Mouse (Mus musculus) T-helper 2 cell (primary cell): ENCODE data around the gene Ostm1.

Experiments
- in situ Hi-C: fragments of 300-600 bp; cut with MboI, MseI; formaldehyde crosslinking; loops from one replicate; pipeline ENCODE4 v1.15.1; 2025; ENCODE audit warnings: high pct_unique_total_duplicates

The Ostm1 gene

DNA sequence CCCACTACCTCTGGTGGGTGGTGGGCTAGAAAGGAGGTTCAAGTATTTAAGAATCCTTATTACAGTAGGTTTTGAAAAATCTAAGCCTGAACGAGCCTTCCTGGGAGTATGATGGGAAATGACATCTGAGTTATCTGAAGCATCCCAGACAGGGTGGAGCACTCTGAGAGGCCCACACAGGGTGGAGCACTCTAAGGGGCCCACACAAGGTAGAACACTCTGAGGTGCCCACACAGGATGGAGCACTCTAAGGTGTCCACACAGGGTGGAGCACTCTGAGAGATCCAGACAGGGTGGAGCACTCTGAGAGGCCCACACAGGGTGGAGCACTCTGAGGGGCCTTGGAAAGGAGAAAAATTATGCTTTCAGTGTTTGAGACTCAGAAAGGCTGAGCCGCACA lies 42.3 kb downstream of the Ostm1 start:
- in situ Hi-C loops: no loop called here

DNA sequence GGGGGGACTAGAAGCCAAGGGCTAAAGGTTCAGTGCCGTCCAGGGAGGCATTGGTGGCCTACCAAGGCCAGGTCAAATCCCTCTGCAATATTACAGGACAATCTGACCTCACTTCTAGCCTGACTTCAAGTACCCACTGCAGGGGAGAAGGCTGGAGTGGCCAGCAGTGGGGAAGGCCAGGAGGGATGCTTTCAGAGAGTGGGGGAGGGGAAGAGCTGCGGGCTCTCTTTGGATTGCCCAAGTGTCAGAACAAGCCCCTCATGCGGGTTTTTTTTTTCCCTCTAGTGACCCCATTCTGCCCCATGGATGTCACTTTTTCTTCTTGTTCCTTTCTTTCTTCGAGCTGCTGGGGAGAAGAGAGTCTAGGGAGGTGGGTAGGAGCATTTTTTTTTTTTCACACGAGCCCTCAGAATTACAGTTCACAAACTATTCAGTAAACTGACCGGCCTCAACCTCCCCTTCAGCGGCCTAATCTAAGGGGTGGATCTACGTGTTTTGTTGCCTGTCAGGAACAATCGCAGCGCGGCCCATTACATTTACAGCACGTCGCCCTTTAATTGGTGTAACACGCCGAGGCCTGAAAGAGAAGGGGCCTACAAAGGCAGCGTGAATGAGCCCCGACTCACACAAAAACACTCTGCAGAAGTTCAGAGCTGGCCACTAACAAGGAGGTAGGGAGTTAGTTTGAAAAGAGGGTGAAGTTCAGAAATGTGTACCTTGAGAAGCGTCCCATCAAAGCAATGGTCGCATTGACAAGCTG lies 47.2 kb downstream of the Ostm1 start:
- in situ Hi-C loops: no loop called here

DNA sequence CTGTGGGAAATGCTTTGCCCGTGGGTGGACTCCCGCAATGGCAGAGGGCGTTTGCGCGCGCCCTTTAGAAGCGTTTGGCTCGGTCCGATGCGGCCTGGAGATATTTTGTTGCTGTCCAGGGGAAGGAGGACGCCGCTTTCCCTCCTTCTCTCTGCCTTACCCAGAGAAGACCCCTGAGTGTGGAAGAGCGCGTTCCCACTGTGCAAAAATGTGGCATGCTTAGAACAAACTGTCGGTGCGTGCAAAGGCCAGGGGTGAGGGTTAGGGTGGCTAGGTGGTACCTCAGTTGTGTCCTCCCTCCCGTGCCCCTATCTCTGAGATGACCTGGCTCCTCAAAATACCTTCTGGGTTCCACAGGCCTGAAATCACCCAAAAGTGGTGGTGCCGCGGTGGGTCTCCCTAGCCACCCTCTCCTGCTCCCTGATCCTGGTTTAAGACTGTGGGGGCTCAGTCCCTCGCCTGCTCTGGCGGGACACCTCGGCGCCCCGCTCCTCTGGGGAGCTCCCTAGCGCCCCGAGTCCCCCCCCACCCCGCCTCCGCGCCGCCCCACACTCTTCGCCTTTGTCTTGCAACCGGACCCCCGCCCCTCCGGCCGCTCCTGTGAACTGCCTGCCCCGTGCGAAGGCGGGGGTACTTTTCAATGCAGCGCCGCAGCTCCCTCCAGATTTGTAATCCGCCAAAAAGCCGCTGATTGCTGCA lies 48.3 kb downstream of the Ostm1 start:
- in situ Hi-C loops: no loop called here

DNA sequence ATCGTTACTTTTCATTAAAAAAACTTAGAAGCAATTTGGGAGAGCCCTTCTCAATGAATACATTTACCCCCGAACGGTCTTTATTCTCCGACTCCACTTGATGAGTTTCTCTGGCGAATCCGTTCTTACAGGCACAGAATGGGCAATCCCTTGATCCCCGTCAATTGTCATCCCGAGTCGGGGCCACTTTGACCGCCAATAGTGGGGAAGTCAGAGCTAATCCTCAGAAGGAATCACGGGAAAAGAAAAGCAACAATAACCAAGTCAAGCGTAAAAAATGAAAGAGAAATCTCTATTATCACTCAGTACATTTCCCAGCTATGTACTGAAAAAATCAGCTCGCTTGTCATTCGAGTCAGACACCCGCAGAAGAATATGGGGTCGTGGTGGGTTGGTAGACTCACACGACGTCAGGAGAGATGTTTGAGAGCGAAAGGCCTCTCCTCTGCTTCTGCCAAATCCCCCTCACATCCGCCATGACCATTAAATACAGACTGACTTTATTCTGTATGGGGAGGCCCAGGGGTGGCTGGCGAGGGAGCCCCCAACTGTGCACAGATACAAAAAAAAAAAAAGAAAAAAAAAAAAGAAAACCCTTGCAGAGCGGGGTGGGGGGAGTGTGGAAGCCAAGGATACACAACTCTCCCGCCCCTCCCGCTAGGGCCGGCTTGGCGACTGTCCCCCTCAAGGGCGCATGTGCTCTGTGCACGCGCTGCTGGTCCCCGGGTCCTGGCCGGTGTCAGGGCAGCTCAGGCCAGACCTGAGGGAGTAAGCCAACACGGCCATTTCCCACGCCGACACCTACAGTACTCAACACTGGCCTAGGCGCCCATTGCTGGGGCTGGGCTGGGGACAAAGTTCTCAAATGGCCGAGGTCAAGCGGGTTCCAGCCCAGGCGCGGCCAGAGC lies 49.1 kb downstream of the Ostm1 start:
- in situ Hi-C loops: no loop called here

GRCm38 (mm10) chr10:42633361-42634121 lies 49.9 kb downstream of the Ostm1 start:
- in situ Hi-C loops: no loop called here

- in situ Hi-C loops: no loop called here
These were observed 50.6 kb downstream of the Ostm1 start for GRCm38 (mm10) chr10:42634122-42634720.

- in situ Hi-C loops: no loop called here
These were observed 51.4 kb downstream of the Ostm1 start for GRCm38 (mm10) chr10:42635046-42635445.

- in situ Hi-C loops: no loop called here
These were observed 52.1 kb downstream of the Ostm1 start for GRCm38 (mm10) chr10:42635566-42636359.

DNA sequence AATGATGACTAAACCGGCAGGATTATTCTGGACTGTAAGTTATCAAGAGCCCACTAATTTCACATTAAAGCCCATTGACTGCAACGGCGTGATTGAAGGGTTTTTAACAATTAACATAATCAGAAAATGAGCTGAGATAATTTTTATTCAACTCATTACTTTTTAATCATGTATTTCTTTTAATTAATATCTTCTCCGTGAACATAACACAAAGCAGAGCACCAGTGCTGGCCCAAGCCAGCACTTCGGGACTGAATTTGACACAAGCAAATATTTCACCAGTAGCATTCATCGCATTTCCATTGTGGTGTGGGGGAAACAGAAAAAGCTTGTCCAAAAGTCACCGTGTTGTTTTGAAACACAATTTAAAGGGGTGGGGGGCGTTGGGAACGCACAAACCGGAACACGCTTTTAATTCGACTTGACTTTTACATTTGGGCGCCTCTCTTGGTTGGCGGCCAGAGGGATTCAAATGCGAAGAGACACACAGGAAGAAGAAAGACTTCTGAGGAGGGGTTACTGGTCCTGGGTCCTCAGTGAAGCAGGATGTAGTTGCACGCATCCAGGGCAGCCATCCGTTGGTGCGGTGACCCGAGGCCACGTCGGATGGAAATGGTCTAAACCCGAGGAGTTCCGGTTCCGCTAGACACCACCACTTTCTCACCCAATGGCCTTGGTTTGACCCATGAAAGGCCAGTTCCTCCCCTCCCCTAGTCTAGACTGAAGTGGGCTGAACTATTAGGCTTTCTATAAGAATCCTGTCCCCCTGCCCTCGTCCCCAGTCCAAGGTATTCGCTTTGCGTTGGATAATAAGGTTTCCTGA lies 52.9 kb downstream of the Ostm1 start:
- in situ Hi-C loops: no loop called here

- in situ Hi-C loops: no loop called here
These were observed 53.7 kb downstream of the Ostm1 start for GRCm38 (mm10) chr10:42637183-42637788.

DNA sequence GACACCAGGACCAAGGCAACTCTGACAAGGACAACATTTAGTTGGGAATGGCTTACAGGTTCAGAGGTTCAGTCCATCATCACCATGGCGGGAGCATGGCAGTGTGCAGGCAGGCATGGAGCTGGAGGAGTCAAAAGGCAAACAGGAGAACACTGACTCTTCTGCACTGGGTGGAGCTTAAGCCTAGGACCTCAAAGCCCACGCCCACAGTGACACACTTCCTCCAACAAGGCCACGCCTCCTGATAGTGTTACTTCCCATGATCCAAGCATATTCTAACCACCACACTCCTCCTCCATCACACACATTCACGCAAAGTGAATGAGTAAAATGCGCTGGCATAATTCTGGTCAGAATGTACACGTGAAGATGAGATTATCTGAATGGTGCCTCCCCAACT lies 56.2 kb downstream of the Ostm1 start:
- in situ Hi-C loops: no loop called here

DNA sequence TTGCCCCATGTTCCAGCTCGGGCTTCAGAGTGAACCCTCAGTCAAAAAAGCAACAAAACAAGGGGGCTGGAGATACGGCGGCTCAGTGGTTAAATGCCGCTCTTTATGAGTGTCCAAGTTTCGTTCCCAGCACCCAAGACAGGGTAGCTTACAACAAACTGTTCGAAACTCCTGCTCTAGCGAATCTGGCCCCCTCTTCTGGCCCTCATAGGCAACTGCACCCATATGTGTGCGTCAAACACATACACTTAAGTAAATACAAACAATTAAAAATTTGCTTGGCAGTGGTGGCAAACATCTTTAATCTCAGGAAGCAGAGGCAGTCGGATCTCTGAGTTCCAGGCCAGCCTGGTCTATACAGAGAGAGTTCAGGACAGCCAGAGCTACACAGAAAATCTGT lies 60.0 kb downstream of the Ostm1 start:
- in situ Hi-C loops: no loop called here

GRCm38 (mm10) chr10:42646340-42646739 lies 62.7 kb downstream of the Ostm1 start:
- in situ Hi-C loops: no loop called here

DNA sequence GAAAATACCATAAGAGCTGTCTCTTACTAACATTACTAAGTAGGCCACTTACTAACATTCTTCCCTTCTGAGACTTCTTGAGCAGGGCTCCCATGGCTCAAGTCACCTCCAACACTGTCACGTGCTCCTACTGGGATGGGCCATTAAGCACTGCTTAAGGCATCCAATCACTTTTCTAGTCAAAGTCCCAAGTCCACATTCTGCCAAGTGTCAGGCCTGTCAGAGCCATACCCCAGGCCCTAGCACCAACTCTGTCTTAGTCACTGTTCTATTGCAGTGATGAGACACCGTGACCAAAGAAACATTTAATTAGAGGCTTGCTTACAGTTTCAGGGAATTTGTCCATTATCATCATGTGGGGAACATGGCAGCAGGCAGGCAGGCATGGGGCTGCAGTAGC lies 78.3 kb downstream of the Ostm1 start:
- in situ Hi-C loops: no loop called here

DNA sequence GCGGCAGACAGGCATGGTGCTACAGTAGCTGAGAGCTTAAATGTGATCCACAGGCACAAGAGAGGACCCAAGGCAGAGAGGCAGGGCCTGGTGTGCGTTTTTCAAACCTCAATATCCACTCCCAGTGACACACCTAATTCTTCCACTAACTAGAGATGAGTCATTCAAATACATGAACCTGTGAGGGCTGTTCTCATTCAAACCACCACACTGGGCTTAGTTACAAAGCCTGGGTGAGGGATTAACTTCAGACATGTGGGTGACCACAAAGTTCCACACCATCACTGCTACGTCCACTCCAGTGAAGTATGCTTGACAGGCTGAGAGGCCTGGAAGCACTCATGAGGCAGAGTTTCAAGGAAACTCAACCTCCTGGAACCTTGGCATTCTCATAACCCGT lies 86.3 kb downstream of the Ostm1 start:
- in situ Hi-C loops: loop anchor here (10.0 kb wide), 1 partner anchor 1045 kb away; no protein-coding TSS in a partner anchor

- in situ Hi-C loops: loop anchor here (10.0 kb wide), 1 partner anchor 1042 kb away; no protein-coding TSS in a partner anchor
These were observed 89.2 kb downstream of the Ostm1 start for GRCm38 (mm10) chr10:42672798-42673197.

GRCm38 (mm10) chr10:42675571-42675970 lies 91.9 kb downstream of the Ostm1 start:
- in situ Hi-C loops: loop anchor here (10.0 kb wide), 1 partner anchor 1039 kb away; no protein-coding TSS in a partner anchor

- in situ Hi-C loops: loop anchor here (10.0 kb wide), 1 partner anchor 1036 kb away; no protein-coding TSS in a partner anchor
These were observed 94.7 kb downstream of the Ostm1 start for GRCm38 (mm10) chr10:42678331-42678730.
